Mouse (Mus musculus) neural tube, embryonic 11.5 days (tissue): ENCODE results near the gene Ran. TPM values are rescaled to one million over a fixed set of nuclear protein-coding genes. Genes with fewer than 3 reads are reported as not detected.

Source experiments
- polyA plus RNA-seq: library from polyadenylated mRNA; unstranded; fragments of >200 nt; fragmentation: Nextera tagmentation; extraction: Ambion mirVana; gene quantifications from 2 replicates; pipeline ENCODE4 v1.2.1, GENCODE M21; 2014

Ran gene
- polyA plus RNA-seq, 1 experiment from 2014 or later: 781 TPM

Other genes starting within 250 kb of the Ran start
- 2.9 TPM in 2 replicates for gene Rimbp2, start 66.6 kb upstream of the Ran start, polyA plus RNA-seq
- gene Stx2, start 11.5 kb upstream of the Ran start, polyA plus RNA-seq: 32.7 and 34.0 TPM in 2 replicates
- 0.16 TPM in 2 replicates for gene Adgrd1, start 76.7 kb downstream of the Ran start, polyA plus RNA-seq